28 mouse cellular contexts compared by ENCODE assay signal in the genomic region with DNA sequence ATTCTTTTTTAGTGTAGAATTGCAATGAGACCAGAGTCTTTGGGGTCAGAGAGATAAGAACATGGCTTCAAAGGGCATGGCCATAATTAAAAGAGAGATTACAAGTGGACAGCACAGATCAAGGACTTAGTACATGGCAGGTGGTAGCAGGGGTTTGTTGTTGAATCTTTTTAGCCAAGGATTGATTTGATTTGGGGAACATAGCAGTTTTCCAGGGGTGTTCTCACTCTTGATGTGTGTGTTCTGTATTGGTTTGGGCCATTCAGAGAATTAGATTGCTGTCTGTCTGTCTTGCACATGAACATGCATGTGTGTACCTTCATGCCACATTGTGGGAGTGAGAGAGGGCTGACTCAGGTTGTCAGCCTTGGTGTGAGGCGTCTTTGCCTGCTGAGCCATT.
"Had no signal": no experiment of that assay in that cellular context is flagged by ENCODE, and none has a peak within 500 bp of the region (broad histone marks: within the 10 kb centered on the region; RNA-seq: fewer than 3 reads in every experiment).

No protein-coding gene starts in this region.

- H3K4me1 ChIP-seq: heart, embryonic 15.5 days; hindbrain, embryonic 10.5 days; hindbrain, embryonic 12.5 days; limb, embryonic 13.5 days had no signal

- H3K4me2 ChIP-seq: heart, embryonic 11.5 days; heart, embryonic 13.5 days; heart, embryonic 15.5 days; hindbrain, embryonic 12.5 days; hindbrain, embryonic 14.5 days; limb, embryonic 13.5 days; limb, embryonic 15.5 days; liver, embryonic 13.5 days had no signal

- H3K27ac ChIP-seq: gastrocnemius, adult 2 months; heart, adult 2 months; heart, embryonic 13.5 days; heart, embryonic 15.5 days; hindbrain, embryonic 10.5 days; hindbrain, embryonic 12.5 days; hindbrain, embryonic 14.5 days; limb, embryonic 13.5 days; limb, embryonic 15.5 days; liver, embryonic 13.5 days had no signal

- ATAC-seq: forebrain, postnatal 0 days; hindbrain, embryonic 16.5 days; inflammation-experienced regulatory T-cells, adult 6 months; intestine, embryonic 16.5 days had no signal

- H3K4me3 ChIP-seq: gastrocnemius, adult 2 months; heart, adult 2 months; heart, embryonic 13.5 days; heart, embryonic 15.5 days; hindbrain, embryonic 10.5 days; hindbrain, embryonic 12.5 days; layer of hippocampus, adult 2 months; limb, embryonic 13.5 days; limb, embryonic 15.5 days; liver, embryonic 13.5 days had no signal

- H3K9ac ChIP-seq: forebrain, postnatal 0 days; heart, embryonic 13.5 days; heart, embryonic 15.5 days; hindbrain, embryonic 12.5 days; hindbrain, embryonic 14.5 days; limb, embryonic 13.5 days; limb, embryonic 15.5 days; liver, embryonic 13.5 days had no signal

- DNase-seq: forebrain, postnatal 0 days; gastrocnemius, adult 2 months; gastrocnemius, postnatal 10 days; gastrocnemius, postnatal 25 days; heart, adult 2 months; heart, postnatal 14 days; heart, postnatal 36 days; kidney, adult 18-20 months; kidney, adult 8-10 months; kidney, postnatal 10 days; kidney, postnatal 25 days; kidney, postnatal 4 days; layer of hippocampus, adult 9-11 months; layer of hippocampus, postnatal 36 days; left cerebral cortex, postnatal 4 days; liver, embryonic 13.5 days had no signal

- H3K27me3 ChIP-seq: heart, embryonic 13.5 days; heart, embryonic 15.5 days; hindbrain, embryonic 12.5 days; limb, embryonic 13.5 days; limb, embryonic 15.5 days; liver, embryonic 13.5 days had no signal

- H3K9me3 ChIP-seq: heart, embryonic 13.5 days; heart, embryonic 15.5 days; hindbrain, embryonic 10.5 days; hindbrain, embryonic 12.5 days; limb, embryonic 13.5 days; limb, embryonic 15.5 days; liver, embryonic 13.5 days had no signal
